Mouse (Mus musculus) erythroblast, embryonic 14.5 days (primary cell): ENCODE measurements around the gene Serpina3f.

Experiments
- GATA1 ChIP-seq: IDR thresholded peaks from 2 replicates; pipeline ENCODE4 v1.6.1; 2012; ENCODE audit warnings: low read length, inconsistent platforms, mixed read lengths
- TAL1 ChIP-seq: IDR thresholded peaks from 3 replicates; pipeline ENCODE4 v1.6.1; 2012; ENCODE audit warnings: low read length, inconsistent platforms, mixed read lengths

- TF ChIP-seq GATA1: no peak
- no peak for TF ChIP-seq TAL1
These were observed 4.5 kb upstream of the Serpina3f start for GRCm38 (mm10) chr12:104209802-104210201.
